ENCODE assay signal across 24 mouse cellular contexts in genomic region chr9:106444836-106445235, GRCm38 (mm10). TPM values are rescaled to one million over a fixed set of nuclear protein-coding genes. Genes with fewer than 3 reads are reported as not detected.
DNase-seq lines count a peak whose midpoint lies in the region; ATAC-seq and TF ChIP-seq lines count a peak whose summit lies in the region.
"Had no signal": no experiment of that assay in that cellular context is flagged by ENCODE, and none has a peak within 500 bp of the region (broad histone marks: within the 10 kb centered on the region; RNA-seq: fewer than 3 reads in every experiment).

No protein-coding gene starts in this region.

- WGBS in kidney, adult 2 months: 58% methylated on average over 4 of the region's 4 CpGs
- 65% methylated on average over 4 of the region's 4 CpGs for WGBS in hindbrain, postnatal 0 days
- WGBS in heart, adult 2 months: 76% methylated on average over 4 of the region's 4 CpGs

- no peak overlapping the region for H3K4me2 ChIP-seq in hindbrain, postnatal 0 days (ENCODE audit: low read depth, low read length)
- H3K4me2 ChIP-seq: forebrain, embryonic 13.5 days; heart, embryonic 15.5 days; intestine, embryonic 15.5 days; limb, embryonic 12.5 days; liver, embryonic 13.5 days; midbrain, embryonic 11.5 days had no signal

- no peak for TF ChIP-seq EP300 in heart, adult 2 months (IDR thresholded peaks at IDR 0.05; ENCODE audit: insufficient read depth, low read depth, low read length)

- no peak overlapping the region for H3K9ac ChIP-seq in hindbrain, postnatal 0 days (replicated peaks; ENCODE audit: low read length)
- H3K9ac ChIP-seq in heart, adult 2 months (ENCODE audit: low read depth, low read length): no peak overlapping the region
- H3K9ac ChIP-seq: heart, embryonic 15.5 days; intestine, embryonic 15.5 days; limb, embryonic 12.5 days; liver, embryonic 13.5 days had no signal

- no peaks in the 10 kb centered on the region for H3K9me3 ChIP-seq in hindbrain, postnatal 0 days (ENCODE audit: low read length)
- H3K9me3 ChIP-seq: forebrain, embryonic 13.5 days; heart, embryonic 10.5 days; heart, embryonic 15.5 days; intestine, embryonic 15.5 days; limb, embryonic 12.5 days; liver, embryonic 13.5 days had no signal

- no peak overlapping the region for H3K4me3 ChIP-seq in kidney, adult 2 months (ENCODE audit: insufficient read depth, low read depth, low read length)
- H3K4me3 ChIP-seq in hindbrain, postnatal 0 days (ENCODE audit: low read length): no peak overlapping the region
- no peak overlapping the region for H3K4me3 ChIP-seq in heart, adult 2 months
- H3K4me3 ChIP-seq: erythroblast, embryonic 14.5 days; forebrain, embryonic 13.5 days; heart, embryonic 10.5 days; heart, embryonic 15.5 days; intestine, embryonic 15.5 days; limb, embryonic 12.5 days; liver, embryonic 13.5 days had no signal

- H3K4me1 ChIP-seq in kidney, adult 2 months (ENCODE audit: control insufficient read depth, insufficient read depth, low read length): peaks cover 19% of the 10 kb centered on the region
- peaks cover 11% of the 10 kb centered on the region for H3K4me1 ChIP-seq in hindbrain, postnatal 0 days (ENCODE audit: insufficient read depth, low read length)
- peaks cover 5% of the 10 kb centered on the region for H3K4me1 ChIP-seq in heart, adult 2 months (ENCODE audit: control insufficient read depth, insufficient read depth, low read length)

- no peaks in the 10 kb centered on the region for H3K36me3 ChIP-seq in kidney, adult 2 months (ENCODE audit: control insufficient read depth, insufficient read depth, low read length)
- no peaks in the 10 kb centered on the region; the same call in 1 of the 2 replicates for H3K36me3 ChIP-seq in hindbrain, postnatal 0 days (ENCODE audit: insufficient read depth, low read length)
- H3K36me3 ChIP-seq in heart, adult 2 months (ENCODE audit: control insufficient read depth, insufficient read depth, low read length): no peaks in the 10 kb centered on the region
- H3K36me3 ChIP-seq: heart, embryonic 10.5 days; heart, embryonic 15.5 days; intestine, embryonic 15.5 days had no signal

- peak overlapping the region; percentile 75 for H3K27ac ChIP-seq in kidney, adult 2 months (ENCODE audit: insufficient read depth, low read depth, low read length)
- no peak overlapping the region for H3K27ac ChIP-seq in hindbrain, postnatal 0 days
- H3K27ac ChIP-seq in heart, adult 2 months: no peak overlapping the region
- H3K27ac ChIP-seq: forebrain, embryonic 13.5 days; heart, embryonic 10.5 days; heart, embryonic 15.5 days; intestine, embryonic 15.5 days; limb, embryonic 12.5 days; liver, embryonic 13.5 days had no signal

- TF ChIP-seq CTCF in kidney, adult 2 months (conservative IDR thresholded peaks at IDR 0.05; ENCODE audit: insufficient read depth, insufficient read length, low read depth, low read length): no peak
- TF ChIP-seq CTCF in hindbrain, postnatal 0 days (IDR thresholded peaks at IDR 0.05; ENCODE audit: low read depth): no peak
- no peak for TF ChIP-seq CTCF in heart, adult 2 months (IDR thresholded peaks at IDR 0.05)

- H3K27me3 ChIP-seq in kidney, adult 2 months (replicated peaks; ENCODE audit: control insufficient read depth, insufficient read depth, low read length): no peaks in the 10 kb centered on the region
- no peaks in the 10 kb centered on the region for H3K27me3 ChIP-seq in hindbrain, postnatal 0 days (ENCODE audit: insufficient read depth, low read length)
- no peaks in the 10 kb centered on the region for H3K27me3 ChIP-seq in heart, adult 2 months (ENCODE audit: control insufficient read depth, insufficient read depth, low read length)
- H3K27me3 ChIP-seq: forebrain, embryonic 13.5 days; heart, embryonic 15.5 days; intestine, embryonic 15.5 days; limb, embryonic 12.5 days; liver, embryonic 13.5 days had no signal

- H3K79me2 ChIP-seq in heart, adult 2 months (replicated peaks; ENCODE audit: control insufficient read depth, insufficient read depth, low read length): no peaks in the 10 kb centered on the region

- DNase-seq in kidney, adult 18-20 months: peak; percentile 50
- no peak for DNase-seq in kidney, postnatal 4 days
- peak; percentile 87 for DNase-seq in kidney, adult 2 months
- DNase-seq in kidney, adult 9 months: peak; percentile 91
- DNase-seq in kidney, postnatal 14 days: peak; percentile 51
- no peak for DNase-seq in hindbrain, postnatal 0 days (ENCODE audit: low spot score)
- DNase-seq in heart, adult 2 months: no peak
- DNase-seq: adrenal gland, postnatal 25 days; cerebellum, postnatal 14 days; gastrocnemius, postnatal 14 days; liver, embryonic 13.5 days; lung, adult 18-20 months; right cerebral cortex, postnatal 14 days; thymus, postnatal 14 days had no signal

- intact Hi-C loops in heart, adult 2 months (cut with DNase I): no loop called here

- ATAC-seq in hindbrain, postnatal 0 days: no peak
- ATAC-seq: forebrain, embryonic 13.5 days; hindbrain, embryonic 16.5 days; intestine, embryonic 15.5 days; lung, postnatal 0 days had no signal

- TF ChIP-seq POLR2A in kidney, adult 2 months (IDR thresholded peaks at IDR 0.05; ENCODE audit: low read depth, low read length): no peak
- no peak for TF ChIP-seq POLR2A in heart, adult 2 months (IDR thresholded peaks at IDR 0.05; ENCODE audit: insufficient read depth, low read depth, low read length)

RNA-seq across cellular contexts. Expression of gene Abhd14b, which starts 2.4 kb away (rescaled TPM):
- 470 and 526 TPM in 2 replicates for polyA plus RNA-seq in kidney, adult 2 months (2012; rRNA removed)
- 20.6 and 26.8 TPM in 2 replicates for total RNA-seq in hindbrain, postnatal 0 days (2014; rRNA removed)
- 12.4 and 16.8 TPM in 2 replicates for polyA plus RNA-seq in hindbrain, postnatal 0 days (2015; fragmentation: Nextera tagmentation; extraction: Ambion mirVana)
- 1 to 10 TPM; 6.6 to 6.8 TPM for total RNA-seq in heart, adult 2 months (2021)
- polyA plus RNA-seq in heart, adult 2 months (2012; rRNA removed): 27.8 and 34.8 TPM in 2 replicates
- polyA plus RNA-seq: erythroblast, embryonic 14.5 days had no signal

RNA-seq across cellular contexts. Expression of gene Abhd14a, which starts 2.6 kb away (rescaled TPM):
- 137 and 146 TPM in 2 replicates for polyA plus RNA-seq in kidney, adult 2 months (2012; rRNA removed)
- 59.6 and 62.1 TPM in 2 replicates for total RNA-seq in hindbrain, postnatal 0 days (2014; rRNA removed)
- polyA plus RNA-seq in hindbrain, postnatal 0 days (2015; fragmentation: Nextera tagmentation; extraction: Ambion mirVana): 66.8 and 69.2 TPM in 2 replicates
- total RNA-seq in heart, adult 2 months (2021): 10 to 100 TPM; 18.7 to 21.8 TPM
- 33.2 and 43.0 TPM in 2 replicates for polyA plus RNA-seq in heart, adult 2 months (2012; rRNA removed)
- total RNA-seq: monocyte, adult 5-6 weeks had no signal

RNA-seq across cellular contexts. Expression of gene Acy1, which starts 6.7 kb away (rescaled TPM):
- 141 and 154 TPM in 2 replicates for polyA plus RNA-seq in kidney, adult 2 months (2012; rRNA removed)
- 19.3 and 28.0 TPM in 2 replicates for total RNA-seq in hindbrain, postnatal 0 days (2014; rRNA removed)
- 22.2 and 23.0 TPM in 2 replicates for polyA plus RNA-seq in hindbrain, postnatal 0 days (2015; fragmentation: Nextera tagmentation; extraction: Ambion mirVana)
- total RNA-seq in heart, adult 2 months (2021): 10 to 100 TPM; 20.1 to 26.7 TPM
- 12.0 and 12.5 TPM in 2 replicates for polyA plus RNA-seq in heart, adult 2 months (2012; rRNA removed)

RNA-seq across cellular contexts. Expression of gene Pcbp4, which starts 8.3 kb away (rescaled TPM):
- polyA plus RNA-seq in kidney, adult 2 months (2012; rRNA removed): 90.3 and 115 TPM in 2 replicates
- total RNA-seq in hindbrain, postnatal 0 days (2014; rRNA removed): 623 and 719 TPM in 2 replicates
- 214 and 228 TPM in 2 replicates for polyA plus RNA-seq in hindbrain, postnatal 0 days (2015; fragmentation: Nextera tagmentation; extraction: Ambion mirVana)
- 10 to 100 TPM; 70.0 to 74.6 TPM for total RNA-seq in heart, adult 2 months (2021)
- polyA plus RNA-seq in heart, adult 2 months (2012; rRNA removed): 92.8 and 95.8 TPM in 2 replicates

RNA-seq across cellular contexts. Expression of gene Rpl29, which starts 15.6 kb away (rescaled TPM):
- polyA plus RNA-seq in kidney, adult 2 months (2012; rRNA removed): 452 and 521 TPM in 2 replicates
- 691 and 792 TPM in 2 replicates for total RNA-seq in hindbrain, postnatal 0 days (2014; rRNA removed)
- 689 and 691 TPM in 2 replicates for polyA plus RNA-seq in hindbrain, postnatal 0 days (2015; fragmentation: Nextera tagmentation; extraction: Ambion mirVana)
- total RNA-seq in heart, adult 2 months (2021): 100 to 1,000 TPM; 251 to 296 TPM
- polyA plus RNA-seq in heart, adult 2 months (2012; rRNA removed): 247 and 287 TPM in 2 replicates

Comparison
In these comparisons a context has a peak if more than half of its experiments do, and no peak if none do; other contexts are left out.
1. DNase-seq: peak in kidney, adult 18-20 months (single experiment), kidney, adult 2 months (single experiment), kidney, adult 9 months (single experiment) and kidney, postnatal 14 days (single experiment); none in kidney, postnatal 4 days (0 of 2), hindbrain, postnatal 0 days (single experiment) and heart, adult 2 months (0 of 2).
2. RNA of gene Abhd14b, which starts 2.4 kb away (polyA plus RNA-seq): 470 to 526 TPM in kidney, adult 2 months; 27.8 to 34.8 TPM in heart, adult 2 months and 12.4 to 16.8 TPM in hindbrain, postnatal 0 days; every median in the first group is over 10 times any median in the second.